Comparison of ENCODE assay signal across 11 mouse cellular contexts in the genomic region with DNA sequence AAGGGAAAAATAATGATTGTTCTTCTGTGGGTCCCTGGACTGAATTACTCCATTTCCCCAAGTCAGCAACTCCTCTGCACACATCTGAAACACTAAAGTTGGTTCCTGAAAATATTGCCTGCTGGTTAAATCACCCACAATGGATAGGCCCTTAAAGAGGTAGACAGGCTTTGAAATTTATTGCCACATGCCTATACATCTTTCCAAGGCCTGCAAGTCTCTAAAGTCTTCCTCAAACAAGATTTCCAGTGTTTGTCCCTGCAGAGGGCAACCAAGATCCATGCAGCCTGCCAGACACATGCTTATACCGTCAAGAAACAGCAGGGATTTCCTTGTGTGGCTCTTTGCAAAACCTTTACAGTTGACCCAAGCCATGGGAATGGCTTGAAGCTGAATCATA.
A peak's percentile ranks its signal among the peaks of the same experiment; 100 is the strongest.
DNase-seq lines count a peak whose midpoint lies in the region.
"Had no signal": no experiment of that assay in that cellular context is flagged by ENCODE, and none has a peak within 500 bp of the region (broad histone marks: within the 10 kb centered on the region; RNA-seq: fewer than 3 reads in every experiment).

No protein-coding gene starts in this region.

- no peak overlapping the region for H3K4me3 ChIP-seq in limb, embryonic 10.5 days
- H3K4me3 ChIP-seq: embryonic facial prominence, embryonic 15.5 days; stomach, embryonic 15.5 days had no signal

- no peaks in the 10 kb centered on the region for H3K36me3 ChIP-seq in limb, embryonic 10.5 days
- H3K36me3 ChIP-seq: embryonic facial prominence, embryonic 15.5 days; stomach, embryonic 15.5 days had no signal

- peaks cover 32% of the 10 kb centered on the region for H3K4me1 ChIP-seq in limb, embryonic 10.5 days
- H3K4me1 ChIP-seq: embryonic facial prominence, embryonic 15.5 days; stomach, embryonic 15.5 days had no signal

- WGBS in limb, embryonic 10.5 days = 28% methylated on average over 1 of the region's 1 CpGs

- no peaks in the 10 kb centered on the region for H3K27me3 ChIP-seq in limb, embryonic 10.5 days (ENCODE audit: low read depth, poor library complexity, severe bottlenecking)
- H3K27me3 ChIP-seq: embryonic facial prominence, embryonic 15.5 days; stomach, embryonic 15.5 days had no signal

- peak overlapping the region; percentile 67 for H3K27ac ChIP-seq in limb, embryonic 10.5 days
- H3K27ac ChIP-seq: embryonic facial prominence, embryonic 15.5 days; stomach, embryonic 15.5 days had no signal

- H3K9me3 ChIP-seq in limb, embryonic 10.5 days (replicated peaks) = no peaks in the 10 kb centered on the region
- H3K9me3 ChIP-seq: embryonic facial prominence, embryonic 15.5 days; stomach, embryonic 15.5 days had no signal

- DNase-seq in kidney, postnatal 10 days = peak; percentile 53
- no peak for DNase-seq in kidney, adult 18-20 months
- DNase-seq in ES-CJ7 (ENCODE audit: low read depth, low spot score) (peak; percentile 3), adipocyte (ENCODE audit: low spot score) (peak; percentile 38)
- peak; percentile 72 for DNase-seq in limb, embryonic 10.5 days (ENCODE audit: low spot score)
- no peak for DNase-seq in urinary bladder, postnatal 14 days (ENCODE audit: low spot score)
- no peak for DNase-seq in testis, postnatal 14 days (ENCODE audit: low spot score)
- no peak for DNase-seq in gastrocnemius, postnatal 10 days
- DNase-seq: heart, adult 18-20 months had no signal

Comparison
In these comparisons a context has a peak if more than half of its experiments do, and no peak if none do; other contexts are left out.
1. DNase-seq: peak in kidney, postnatal 10 days (single experiment), ES-CJ7 (single experiment), adipocyte (single experiment) and limb, embryonic 10.5 days (single experiment); none in kidney, adult 18-20 months (single experiment), urinary bladder, postnatal 14 days (single experiment), testis, postnatal 14 days (single experiment) and gastrocnemius, postnatal 10 days (single experiment).